Mouse (Mus musculus): ENCODE measurements around the gene 4933427D14Rik. TPM values are rescaled to one million over a fixed set of nuclear protein-coding genes. Genes with fewer than 3 reads are reported as not detected.
A peak's percentile ranks its signal among the peaks of the same experiment; 100 is the strongest.

Gene 4933427D14Rik
- polyA plus RNA-seq, 1 experiment from 2014 or later: 16.3 TPM

DNA sequence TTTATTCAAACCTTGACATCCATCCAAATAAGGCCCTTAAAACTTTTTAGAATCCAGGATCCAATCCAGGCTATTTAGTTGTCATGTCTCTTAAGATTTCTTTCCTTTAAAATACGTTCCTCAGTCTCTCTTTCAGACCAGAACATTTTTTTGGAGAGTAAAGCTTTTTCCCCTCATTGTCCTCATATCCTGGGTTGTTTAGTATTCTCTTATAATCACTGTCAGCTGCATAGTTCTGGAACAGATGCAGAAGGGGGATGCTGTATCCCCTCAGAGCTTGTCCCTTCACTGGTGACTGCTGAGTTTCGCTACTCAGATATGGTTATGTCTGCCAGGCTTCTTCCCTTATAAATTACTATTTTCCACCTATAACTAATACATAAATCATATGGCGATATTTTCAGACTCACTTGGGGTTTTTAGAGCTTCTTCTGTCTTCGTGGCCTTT lies 51.3 kb downstream of the 4933427D14Rik start:
- no peak for ATAC-seq (ENCODE audit: low FRiP score, low read depth)
- Histone ChIP-seq H3K4me2 (no peak overlapping the region), H3K4me3 (no peak overlapping the region), H3K9me3 (no peaks in the 10 kb centered on the region), H3K27me3 (no peaks in the 10 kb centered on the region), H3K4me1 (replicated peaks) (peaks cover 9% of the 10 kb centered on the region; the same call in 1 of the 2 replicates), H3K36me3 (peaks cover 47% of the 10 kb centered on the region), H3K9ac (no peak overlapping the region), H3K27ac (replicated peaks) (no peak overlapping the region)
- WGBS: 76% methylated on average over 4 of the region's 4 CpGs

DNA sequence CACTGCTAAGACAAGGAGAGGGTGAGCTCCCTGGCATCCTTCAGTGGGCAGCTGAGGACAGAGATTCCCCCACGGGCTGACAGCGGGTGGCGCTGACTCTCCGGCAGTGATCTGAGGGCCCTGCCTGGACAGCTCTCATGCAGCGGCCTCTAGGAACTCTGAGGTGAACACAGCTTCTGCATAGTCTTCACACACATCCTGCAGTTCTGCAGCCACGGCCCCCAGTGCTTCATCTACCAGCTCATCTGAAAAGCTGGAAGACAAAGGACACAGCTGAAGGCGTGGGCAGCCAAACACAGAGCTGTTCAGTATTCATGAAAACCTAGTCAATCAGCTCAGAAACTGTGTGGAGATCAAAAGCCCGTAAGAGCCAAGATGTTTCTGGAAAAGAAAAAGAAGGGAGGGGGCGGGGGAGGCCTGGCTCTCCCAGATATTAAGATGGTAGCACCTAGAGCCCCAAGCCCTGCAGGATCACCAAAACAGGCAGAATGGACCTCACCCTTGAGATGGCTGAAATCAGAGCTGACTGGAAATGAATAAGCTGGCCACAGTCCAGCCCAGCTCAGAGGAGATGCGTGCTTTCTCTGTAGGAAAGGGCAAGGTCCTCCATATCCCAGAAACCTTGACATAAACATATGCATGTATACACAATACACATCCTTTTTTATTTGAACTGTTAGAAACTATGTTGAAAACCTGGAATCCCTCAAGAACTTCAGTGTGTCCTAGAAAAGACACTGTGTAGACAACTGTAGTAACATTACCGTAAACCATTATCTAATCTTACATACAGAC lies 51.9 kb downstream of the 4933427D14Rik start:
- WGBS: 46% methylated on average over 11 of the region's 11 CpGs
- Histone ChIP-seq H3K4me2 (no peak overlapping the region), H3K4me3 (no peak overlapping the region), H3K27me3 (no peaks in the 10 kb centered on the region), H3K4me1 (replicated peaks) (peaks cover 9% of the 10 kb centered on the region; the same call in 1 of the 2 replicates), H3K9ac (no peak overlapping the region), H3K27ac (replicated peaks) (peak overlapping the region; percentile 35), H3K9me3 (no peaks in the 10 kb centered on the region), H3K36me3 (peaks cover 42% of the 10 kb centered on the region)
- ATAC-seq (ENCODE audit: low FRiP score, low read depth): no peak

DNA sequence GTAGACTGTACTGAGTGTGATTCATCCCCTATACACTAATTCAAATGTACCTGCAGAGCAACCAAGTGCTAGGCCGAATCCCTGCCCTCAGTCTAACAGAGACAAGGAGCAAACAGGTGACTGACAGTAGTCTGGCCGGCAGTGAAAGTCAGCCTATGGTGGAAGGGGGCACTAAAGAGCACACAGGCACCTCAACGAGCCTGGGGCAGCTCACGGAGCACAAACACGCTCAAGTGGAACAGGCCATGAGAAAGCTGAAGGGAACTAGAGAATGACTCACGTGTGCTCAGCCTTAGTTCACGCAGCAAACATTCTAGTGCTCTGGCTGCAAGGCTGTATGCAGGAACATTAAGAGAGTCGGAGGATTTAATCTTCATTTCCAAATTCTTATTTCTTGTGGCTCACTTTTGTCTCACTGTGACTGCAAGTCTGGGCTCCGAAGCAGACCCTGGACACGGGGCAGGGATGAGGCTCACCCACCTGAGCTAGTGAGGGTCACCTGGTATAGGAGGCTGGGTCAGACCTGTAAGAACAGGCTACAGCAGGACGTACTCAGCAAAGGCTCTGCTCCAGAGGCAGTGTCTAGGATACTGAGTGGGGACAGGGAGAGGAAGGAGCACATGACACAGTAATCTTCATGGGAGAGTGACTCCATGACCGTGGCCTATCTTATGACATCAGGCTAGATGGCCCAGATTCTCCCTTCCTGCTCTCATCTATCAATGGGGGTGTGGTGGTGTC lies 54.0 kb downstream of the 4933427D14Rik start:
- Histone ChIP-seq H3K36me3 (peaks cover 33% of the 10 kb centered on the region), H3K4me3 (no peak overlapping the region), H3K9ac (no peak overlapping the region), H3K4me2 (no peak overlapping the region), H3K4me1 (replicated peaks) (peaks cover 11% of the 10 kb centered on the region), H3K9me3 (no peaks in the 10 kb centered on the region), H3K27me3 (no peaks in the 10 kb centered on the region), H3K27ac (replicated peaks) (no peak overlapping the region)
- WGBS: 81% methylated on average over 12 of the region's 12 CpGs
- ATAC-seq (ENCODE audit: low FRiP score, low read depth): no peak

DNA sequence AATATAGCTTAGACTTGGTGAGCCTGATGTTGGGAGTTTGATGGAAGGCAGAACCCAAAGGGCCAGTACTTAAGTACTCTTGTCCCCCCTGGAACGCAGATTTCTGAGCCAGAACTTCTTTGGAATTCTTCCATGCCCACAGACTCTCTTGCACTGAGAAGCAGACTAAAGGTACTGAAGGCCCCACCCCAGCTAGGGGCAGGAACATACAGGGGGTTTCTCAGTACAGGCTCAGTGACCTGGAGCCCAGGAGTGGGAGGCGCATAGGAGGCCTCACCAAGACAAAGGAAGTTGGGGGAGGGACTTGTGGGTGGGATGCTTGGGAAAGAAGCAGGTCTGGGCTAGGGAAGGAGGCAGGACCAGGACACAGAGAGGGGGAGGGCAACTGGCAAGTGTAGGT lies 56.1 kb downstream of the 4933427D14Rik start:
- H3K36me3 ChIP-seq: peaks cover 20% of the 10 kb centered on the region
- no peak overlapping the region for H3K4me3 ChIP-seq
- H3K9ac ChIP-seq: no peak overlapping the region
- no peak overlapping the region for H3K4me2 ChIP-seq
- H3K27me3 ChIP-seq: no peaks in the 10 kb centered on the region
- H3K4me1 ChIP-seq (replicated peaks): peaks cover 20% of the 10 kb centered on the region
- H3K27ac ChIP-seq (replicated peaks): no peak overlapping the region
- H3K9me3 ChIP-seq: no peaks in the 10 kb centered on the region
- ATAC-seq (ENCODE audit: low FRiP score, low read depth): no peak
- 64% methylated on average over 2 of the region's 2 CpGs for WGBS

DNA sequence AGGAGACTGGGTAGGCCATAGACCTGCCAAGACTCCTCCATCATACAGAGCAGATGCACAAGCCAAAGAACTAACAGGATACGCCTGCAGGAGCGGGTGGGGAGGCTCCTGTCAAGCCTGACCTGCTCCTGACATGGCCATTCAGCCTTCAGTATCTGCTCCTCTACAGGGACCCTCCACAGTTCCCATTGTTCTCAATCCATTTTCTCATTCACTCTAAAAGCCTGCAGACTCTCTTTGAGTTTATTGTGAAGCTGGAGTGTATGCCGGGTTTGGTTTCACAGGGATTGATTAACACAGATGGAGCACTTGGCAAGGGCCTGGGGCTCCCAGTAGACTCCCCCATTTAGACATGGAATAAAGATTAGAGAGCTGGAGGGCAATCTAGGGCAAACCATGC lies 59.3 kb downstream of the 4933427D14Rik start:
- H3K9me3 ChIP-seq: no peaks in the 10 kb centered on the region
- H3K36me3 ChIP-seq: no peaks in the 10 kb centered on the region
- peak; percentile 50; the same call in 1 of the 2 replicates for ATAC-seq (ENCODE audit: low FRiP score, low read depth)
- no peak overlapping the region for H3K4me2 ChIP-seq
- 14% methylated on average over 3 of the region's 3 CpGs for WGBS
- no peaks in the 10 kb centered on the region for H3K27me3 ChIP-seq
- H3K9ac ChIP-seq: no peak overlapping the region
- peaks cover 18% of the 10 kb centered on the region for H3K4me1 ChIP-seq (replicated peaks)
- no peak overlapping the region for H3K4me3 ChIP-seq
- no peak overlapping the region for H3K27ac ChIP-seq (replicated peaks)

DNA sequence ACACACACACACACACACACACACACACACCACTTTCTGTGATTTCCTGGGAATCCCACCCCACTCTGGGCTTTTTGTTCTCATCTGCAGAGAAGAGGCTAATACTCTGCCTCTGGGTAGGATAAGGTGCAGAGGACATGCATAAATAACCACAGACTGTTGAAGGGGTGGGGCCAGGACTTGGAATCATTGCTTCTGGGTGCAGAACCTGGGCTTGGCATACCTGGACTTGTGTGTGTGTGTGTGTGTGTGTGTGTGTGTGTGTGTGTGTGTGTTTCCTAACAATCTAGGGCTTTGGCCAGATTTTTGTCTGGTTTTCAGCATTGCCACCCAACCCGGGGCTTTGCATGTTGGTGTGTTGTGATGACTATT lies 61.4 kb downstream of the 4933427D14Rik start:
- Histone ChIP-seq H3K27me3 (no peaks in the 10 kb centered on the region), H3K4me2 (no peak overlapping the region), H3K9me3 (no peaks in the 10 kb centered on the region), H3K4me1 (replicated peaks) (peaks cover 24% of the 10 kb centered on the region), H3K36me3 (no peaks in the 10 kb centered on the region), H3K9ac (no peak overlapping the region), H3K27ac (replicated peaks) (no peak overlapping the region), H3K4me3 (no peak overlapping the region)
- 95% methylated on average over 1 of the region's 1 CpGs for WGBS
- no peak for ATAC-seq (ENCODE audit: low FRiP score, low read depth)

DNA sequence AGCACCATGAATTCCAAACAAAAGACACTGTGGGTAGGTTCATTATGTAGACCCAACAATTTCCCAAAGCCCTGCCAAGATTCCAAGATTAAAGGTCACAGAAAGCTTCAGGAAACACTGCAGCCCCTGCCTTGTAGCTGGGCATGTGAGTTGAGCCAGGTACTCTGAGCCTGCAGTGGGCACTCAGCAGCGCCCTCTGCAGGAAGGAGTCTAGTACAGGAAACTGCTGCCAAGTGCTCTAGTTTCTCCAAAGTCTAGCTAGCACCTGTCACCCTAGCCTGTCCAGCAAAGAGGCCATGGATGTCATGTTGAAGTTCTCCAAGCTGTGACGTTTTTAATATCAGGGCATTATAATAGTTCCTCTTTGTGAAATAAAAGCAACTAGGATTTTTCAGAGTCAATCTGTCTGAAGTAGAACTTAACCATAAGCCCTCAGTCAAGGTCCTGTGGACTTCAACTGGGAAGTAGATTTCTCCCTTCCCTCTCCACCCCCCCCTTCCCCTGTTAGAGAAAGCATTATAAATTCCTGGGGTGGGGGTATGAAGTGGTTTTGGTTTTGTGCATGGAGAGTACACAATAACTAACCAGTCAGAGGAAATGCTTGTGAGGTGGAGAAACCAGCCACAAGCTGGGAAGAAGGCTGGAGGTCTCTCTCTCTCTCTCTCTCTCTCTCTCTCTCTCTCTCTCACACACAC lies 61.9 kb downstream of the 4933427D14Rik start:
- H3K4me2 ChIP-seq: no peak overlapping the region
- no peak overlapping the region for H3K27ac ChIP-seq (replicated peaks)
- no peaks in the 10 kb centered on the region for H3K27me3 ChIP-seq
- no peak overlapping the region for H3K4me3 ChIP-seq
- peaks cover 24% of the 10 kb centered on the region for H3K4me1 ChIP-seq (replicated peaks)
- H3K9ac ChIP-seq: no peak overlapping the region
- no peaks in the 10 kb centered on the region for H3K36me3 ChIP-seq
- no peaks in the 10 kb centered on the region for H3K9me3 ChIP-seq
- ATAC-seq (ENCODE audit: low FRiP score, low read depth): no peak
- WGBS: 12% methylated on average over 2 of the region's 2 CpGs

DNA sequence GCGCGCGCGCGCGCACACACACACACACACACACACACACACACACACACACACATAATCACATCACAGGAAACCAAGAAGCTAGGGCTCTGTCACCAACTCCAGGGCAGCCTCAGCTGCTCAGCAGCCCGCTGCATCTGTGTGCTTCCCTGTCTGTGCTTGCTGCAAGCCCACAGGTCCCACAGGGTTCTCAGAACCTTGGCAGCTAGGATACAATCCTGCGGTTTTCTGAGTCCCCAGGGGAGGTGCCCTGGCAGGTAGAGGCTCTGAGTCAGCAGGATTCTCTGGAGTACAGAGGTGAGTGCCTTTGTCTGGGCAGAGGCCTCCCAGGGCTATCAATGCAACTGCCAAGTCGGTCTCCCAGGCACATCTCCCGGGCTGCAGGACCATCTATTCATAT lies 64.4 kb downstream of the 4933427D14Rik start:
- H3K4me3 ChIP-seq: no peak overlapping the region
- 0 out of 2 replicates have a peak, but pooled peaks cover 5% of the 10 kb centered on the region for H3K27me3 ChIP-seq
- 43% methylated on average over 10 of the region's 10 CpGs for WGBS
- H3K4me1 ChIP-seq (replicated peaks): peaks cover 18% of the 10 kb centered on the region
- 0 out of 2 replicates have a peak overlapping the region, but pooled peaks have one; percentile 4 for H3K9ac ChIP-seq
- no peak overlapping the region for H3K4me2 ChIP-seq
- peak; percentile 25; the same call in 1 of the 2 replicates for ATAC-seq (ENCODE audit: low FRiP score, low read depth)
- peak overlapping the region; percentile 40; the same call in 1 of the 2 replicates for H3K27ac ChIP-seq (replicated peaks)
- H3K36me3 ChIP-seq: no peaks in the 10 kb centered on the region
- no peaks in the 10 kb centered on the region for H3K9me3 ChIP-seq

DNA sequence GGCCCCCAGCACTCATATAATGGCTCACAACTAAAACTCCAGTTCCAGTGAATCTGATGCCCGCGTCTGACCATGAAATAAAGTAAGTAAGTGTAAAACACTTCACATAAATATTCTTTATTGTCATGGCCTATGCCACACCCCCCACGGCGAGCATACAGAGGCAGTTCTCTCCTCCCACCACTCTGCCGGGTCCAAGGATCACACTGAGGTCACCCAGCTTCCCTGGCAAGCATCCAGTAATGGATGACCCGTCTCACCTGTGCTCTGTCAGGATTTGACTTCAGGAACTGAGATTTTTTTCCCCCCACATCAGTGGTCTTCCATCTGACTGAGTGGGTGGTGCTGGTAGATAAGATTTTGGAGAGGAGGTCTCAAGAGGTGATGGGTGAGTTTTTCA lies 67.1 kb downstream of the 4933427D14Rik start:
- peaks cover 25% of the 10 kb centered on the region for H3K4me1 ChIP-seq (replicated peaks)
- no peak overlapping the region for H3K4me2 ChIP-seq
- no peaks in the 10 kb centered on the region for H3K9me3 ChIP-seq
- no peak overlapping the region for H3K27ac ChIP-seq (replicated peaks)
- no peak for ATAC-seq (ENCODE audit: low FRiP score, low read depth)
- H3K36me3 ChIP-seq: no peaks in the 10 kb centered on the region
- H3K9ac ChIP-seq: no peak overlapping the region
- H3K4me3 ChIP-seq: no peak overlapping the region
- 67% methylated on average over 6 of the region's 6 CpGs for WGBS
- peaks cover 17% of the 10 kb centered on the region; the same call in 1 of the 2 replicates for H3K27me3 ChIP-seq

DNA sequence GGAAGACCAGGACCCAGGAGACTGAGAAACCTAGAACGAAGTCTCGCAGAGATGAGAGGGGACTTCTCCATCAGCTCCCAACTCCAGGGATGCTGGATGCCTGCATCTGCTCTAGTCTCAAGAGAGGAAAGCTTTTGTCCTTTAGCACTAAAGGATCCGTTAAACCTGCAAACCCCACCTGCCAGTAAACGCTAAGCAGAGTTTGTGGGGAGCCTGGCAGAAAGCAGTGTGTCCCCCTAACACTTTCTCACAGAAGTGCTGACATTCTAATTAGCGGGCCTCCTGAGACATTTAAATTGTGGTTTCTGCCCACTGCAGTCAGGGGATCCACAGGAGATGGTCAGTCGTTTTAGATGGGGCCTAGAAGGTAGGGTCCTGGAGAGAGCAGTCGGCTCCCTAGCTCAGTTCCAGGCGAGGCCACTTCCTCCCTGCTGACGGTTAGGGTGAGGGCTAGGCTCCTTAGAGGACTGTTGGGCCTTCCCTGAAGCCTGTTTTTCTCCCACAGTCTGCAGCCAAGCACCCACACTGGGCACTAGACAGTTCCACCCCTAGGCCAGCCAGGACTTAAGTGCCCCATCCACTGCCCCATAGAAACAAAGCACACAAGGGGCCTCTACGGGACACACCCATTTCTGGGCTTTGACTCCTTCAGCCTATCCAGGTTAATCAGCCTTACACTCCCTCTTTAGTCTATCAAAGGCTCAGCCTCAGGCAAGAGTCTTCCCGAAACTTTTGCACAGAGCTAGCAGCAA lies 70.9 kb downstream of the 4933427D14Rik start:
- Histone ChIP-seq H3K9me3 (no peaks in the 10 kb centered on the region), H3K27ac (replicated peaks) (no peak overlapping the region; the same call in 1 of the 2 replicates), H3K27me3 (peaks cover 29% of the 10 kb centered on the region), H3K4me3 (peak overlapping the region; percentile 63), H3K4me2 (peak overlapping the region; percentile 87), H3K36me3 (no peaks in the 10 kb centered on the region), H3K9ac (peak overlapping the region; percentile 77), H3K4me1 (replicated peaks) (peaks cover 36% of the 10 kb centered on the region)
- no peak for ATAC-seq (ENCODE audit: low FRiP score, low read depth)
- WGBS: 27% methylated on average over 11 of the region's 11 CpGs

DNA sequence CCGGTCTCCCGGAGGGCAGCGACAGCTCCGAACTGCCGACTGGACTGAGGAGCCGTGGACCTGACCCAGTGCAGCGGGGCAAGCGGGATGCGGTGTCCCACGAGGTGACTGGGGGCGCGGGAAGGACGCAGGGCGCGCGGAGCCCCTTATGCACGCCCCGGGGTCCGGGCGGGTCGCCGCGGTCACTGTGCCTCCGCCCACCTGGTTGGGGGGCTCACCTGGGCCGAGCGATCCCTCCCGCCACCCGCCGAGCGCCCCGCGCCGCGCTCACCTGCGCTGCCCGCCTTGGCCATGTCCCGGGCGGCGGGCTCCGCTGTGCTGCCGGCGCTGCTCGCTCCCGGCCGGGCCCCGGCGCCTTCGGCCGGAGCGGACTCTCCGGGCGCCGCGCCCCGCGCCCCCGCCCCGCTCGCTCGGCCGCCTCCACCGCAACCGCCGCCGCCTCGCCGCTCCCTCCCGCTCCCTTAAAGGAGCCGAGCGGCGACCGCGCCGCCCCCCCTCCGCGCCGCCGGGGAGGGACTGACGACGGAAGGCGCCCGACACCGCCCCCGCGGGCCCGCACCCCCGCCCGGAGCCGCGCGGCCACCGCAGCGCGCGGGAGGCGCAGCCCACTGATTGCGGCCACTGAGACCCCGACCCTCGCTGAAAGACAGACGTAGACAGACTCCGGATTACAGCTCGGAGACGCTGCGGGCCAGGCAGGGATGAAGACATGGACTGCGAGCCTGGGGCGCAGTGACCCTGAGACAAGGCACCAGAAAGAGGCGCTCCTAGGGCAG lies 71.7 kb downstream of the 4933427D14Rik start, which contains the start of gene Pitpnm3:
TSS of gene Pitpnm3 (minus strand) at position 396 of the 776 bp plus-strand sequence.
- ATAC-seq (ENCODE audit: low FRiP score, low read depth): peak; percentile 47
- H3K4me3 ChIP-seq: peak within 1 kb of the TSS; percentile 63
- under 1% methylated on average over 90 of the region's 107 CpGs for WGBS
- peak within 1 kb of the TSS; percentile 77 for H3K9ac ChIP-seq
- H3K36me3 ChIP-seq: no peaks in the 10 kb centered on the region
- H3K27me3 ChIP-seq: peaks cover 30% of the 10 kb centered on the region
- H3K27ac ChIP-seq (replicated peaks): no peak within 1 kb of the TSS; the same call in 1 of the 2 replicates
- H3K4me1 ChIP-seq (replicated peaks): peaks cover 37% of the 10 kb centered on the region
- peak within 1 kb of the TSS; percentile 87 for H3K4me2 ChIP-seq
- H3K9me3 ChIP-seq: no peaks in the 10 kb centered on the region

Data from hindbrain, embryonic 15.5 days (tissue).